Comparison of ENCODE assay signal across 8 mouse cellular contexts in genomic region chr6:40689180-40689579, GRCm38 (mm10).
DNase-seq lines count a peak whose midpoint lies in the region; ATAC-seq and TF ChIP-seq lines count a peak whose summit lies in the region.

No protein-coding gene starts in this region.

- no peak overlapping the region for H3K4me2 ChIP-seq in heart, embryonic 12.5 days
- no peak overlapping the region for H3K4me2 ChIP-seq in midbrain, embryonic 16.5 days (ENCODE audit: low read length)

- H3K79me2 ChIP-seq in heart, adult 2 months (replicated peaks; ENCODE audit: control insufficient read depth, insufficient read depth, low read length): no peaks in the 10 kb centered on the region

- no peak overlapping the region for H3K27ac ChIP-seq in heart, adult 2 months
- H3K27ac ChIP-seq in heart, embryonic 12.5 days (ENCODE audit: poor library complexity, severe bottlenecking): no peak overlapping the region
- H3K27ac ChIP-seq in midbrain, embryonic 16.5 days (ENCODE audit: low read length): no peak overlapping the region

- WGBS in heart, adult 2 months: 3% methylated on average over 5 of the region's 5 CpGs
- 9% methylated on average over 5 of the region's 5 CpGs for WGBS in heart, embryonic 12.5 days
- 10% methylated on average over 5 of the region's 5 CpGs for WGBS in midbrain, embryonic 16.5 days

- H3K9ac ChIP-seq in heart, adult 2 months (ENCODE audit: low read depth, low read length): no peak overlapping the region
- H3K9ac ChIP-seq in heart, embryonic 12.5 days: no peak overlapping the region
- no peak overlapping the region for H3K9ac ChIP-seq in midbrain, embryonic 16.5 days (ENCODE audit: low read depth, low read length)

- ATAC-seq in heart, embryonic 12.5 days (ENCODE audit: insufficient number of reproducible peaks, low FRiP score): no peak
- ATAC-seq in inflammation-experienced regulatory T-cells, adult 6 months: peak; percentile 43
- ATAC-seq in midbrain, embryonic 16.5 days: peak; percentile 86

- H3K27me3 ChIP-seq in heart, adult 2 months (ENCODE audit: control insufficient read depth, insufficient read depth, low read length): no peaks in the 10 kb centered on the region
- H3K27me3 ChIP-seq in heart, embryonic 12.5 days (replicated peaks): no peaks in the 10 kb centered on the region
- no peaks in the 10 kb centered on the region for H3K27me3 ChIP-seq in midbrain, embryonic 16.5 days (ENCODE audit: control insufficient read depth, insufficient read depth, low read depth, low read length)

- peak; percentile 79 for TF ChIP-seq CTCF in heart, adult 2 months (IDR thresholded peaks at IDR 0.05)

- DNase-seq in heart, adult 2 months: peak in 1 of 2 experiments; percentile 4
- peak; percentile 10 to 38 for DNase-seq in adrenal gland, postnatal 36 days
- peak; percentile 25 for DNase-seq in fibroblast of lung, adult 2 months (ENCODE audit: low read depth)
- peak; percentile 10 to 68 for DNase-seq in left cerebral cortex, adult 9 months (ENCODE audit: low spot score in 2 of 2)
- DNase-seq in thymus, postnatal 25 days: peak; percentile 21

- intact Hi-C loops in heart, adult 2 months (cut with DNase I): loop anchor here (1.0 to 2.0 kb wide), 2 partner anchors 71 to 210 kb away; no protein-coding TSS in a partner anchor

- no peaks in the 10 kb centered on the region for H3K9me3 ChIP-seq in heart, embryonic 12.5 days (replicated peaks)
- H3K9me3 ChIP-seq in midbrain, embryonic 16.5 days (replicated peaks; ENCODE audit: control insufficient read depth, low read length, poor library complexity, severe bottlenecking): no peaks in the 10 kb centered on the region

- no peak for TF ChIP-seq POLR2A in heart, adult 2 months (IDR thresholded peaks at IDR 0.05; ENCODE audit: insufficient read depth, low read depth, low read length)

- H3K4me1 ChIP-seq in heart, adult 2 months (ENCODE audit: control insufficient read depth, insufficient read depth, low read length): no peaks in the 10 kb centered on the region
- H3K4me1 ChIP-seq in heart, embryonic 12.5 days (replicated peaks): no peaks in the 10 kb centered on the region
- no peaks in the 10 kb centered on the region for H3K4me1 ChIP-seq in midbrain, embryonic 16.5 days (ENCODE audit: control insufficient read depth, insufficient read depth, low read length)

- no peaks in the 10 kb centered on the region for H3K36me3 ChIP-seq in heart, adult 2 months (ENCODE audit: control insufficient read depth, insufficient read depth, low read length)
- H3K36me3 ChIP-seq in heart, embryonic 12.5 days: no peaks in the 10 kb centered on the region
- no peaks in the 10 kb centered on the region for H3K36me3 ChIP-seq in midbrain, embryonic 16.5 days (ENCODE audit: control insufficient read depth, insufficient read depth, low read length)

- no peak overlapping the region for H3K4me3 ChIP-seq in heart, adult 2 months
- no peak overlapping the region for H3K4me3 ChIP-seq in heart, embryonic 12.5 days
- no peak overlapping the region for H3K4me3 ChIP-seq in midbrain, embryonic 16.5 days (ENCODE audit: low read depth, low read length)

- no peak for TF ChIP-seq EP300 in heart, adult 2 months (IDR thresholded peaks at IDR 0.05; ENCODE audit: insufficient read depth, low read depth, low read length)
